Mouse (Mus musculus) CD8-positive naive resting alpha-beta T cell, adult 57 days (primary cell): ENCODE measurements around the gene Pex12. TPM values are rescaled to one million over a fixed set of nuclear protein-coding genes. Genes with fewer than 3 reads are reported as not detected.

Experiments
- total RNA-seq: library from RNA; stranded (reverse); gene quantifications from one replicate; pipeline ENCODE4 v1.2.4, GENCODE M21; 2023

Gene Pex12
- total RNA-seq, result 9.4 TPM

DNA sequence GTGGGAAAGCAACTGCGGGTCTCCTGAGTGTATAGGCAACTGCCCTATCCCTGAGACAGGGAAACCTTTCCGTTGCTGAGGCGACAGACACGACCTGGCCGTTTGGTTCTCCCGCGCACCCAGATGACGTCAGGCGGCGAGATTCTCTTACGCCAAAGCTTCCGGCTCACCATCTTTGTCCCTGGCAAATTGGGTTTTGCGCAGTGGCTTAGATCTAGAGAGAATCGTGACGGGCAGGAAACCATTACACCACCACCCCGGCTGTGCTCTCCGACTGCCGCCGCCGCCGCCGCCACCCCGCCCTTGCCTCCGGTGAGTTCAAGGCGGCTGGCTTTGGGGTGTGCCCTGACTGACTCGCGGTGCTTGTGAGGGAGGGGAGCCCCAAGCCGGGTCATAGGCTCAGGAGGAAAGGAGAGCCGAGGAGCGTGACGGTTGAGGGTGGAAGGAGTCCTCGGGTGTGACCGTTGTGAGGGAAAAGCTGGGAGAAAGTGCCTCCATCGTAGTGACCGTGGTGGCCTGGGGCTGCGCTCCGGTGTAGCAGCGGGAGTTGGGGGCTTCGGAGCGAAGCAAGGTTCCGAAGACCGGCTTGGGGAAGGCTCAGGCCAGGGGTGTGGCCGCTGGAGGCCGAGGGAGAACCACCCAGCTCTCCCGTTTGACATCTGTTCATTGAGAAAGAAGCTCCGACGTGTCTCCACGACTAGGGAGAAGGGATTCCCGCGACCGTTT lies at the start of gene Pex12:
TSS of gene Pex12 (minus strand) at position 61 of the 726 bp plus-strand sequence.

DNA sequence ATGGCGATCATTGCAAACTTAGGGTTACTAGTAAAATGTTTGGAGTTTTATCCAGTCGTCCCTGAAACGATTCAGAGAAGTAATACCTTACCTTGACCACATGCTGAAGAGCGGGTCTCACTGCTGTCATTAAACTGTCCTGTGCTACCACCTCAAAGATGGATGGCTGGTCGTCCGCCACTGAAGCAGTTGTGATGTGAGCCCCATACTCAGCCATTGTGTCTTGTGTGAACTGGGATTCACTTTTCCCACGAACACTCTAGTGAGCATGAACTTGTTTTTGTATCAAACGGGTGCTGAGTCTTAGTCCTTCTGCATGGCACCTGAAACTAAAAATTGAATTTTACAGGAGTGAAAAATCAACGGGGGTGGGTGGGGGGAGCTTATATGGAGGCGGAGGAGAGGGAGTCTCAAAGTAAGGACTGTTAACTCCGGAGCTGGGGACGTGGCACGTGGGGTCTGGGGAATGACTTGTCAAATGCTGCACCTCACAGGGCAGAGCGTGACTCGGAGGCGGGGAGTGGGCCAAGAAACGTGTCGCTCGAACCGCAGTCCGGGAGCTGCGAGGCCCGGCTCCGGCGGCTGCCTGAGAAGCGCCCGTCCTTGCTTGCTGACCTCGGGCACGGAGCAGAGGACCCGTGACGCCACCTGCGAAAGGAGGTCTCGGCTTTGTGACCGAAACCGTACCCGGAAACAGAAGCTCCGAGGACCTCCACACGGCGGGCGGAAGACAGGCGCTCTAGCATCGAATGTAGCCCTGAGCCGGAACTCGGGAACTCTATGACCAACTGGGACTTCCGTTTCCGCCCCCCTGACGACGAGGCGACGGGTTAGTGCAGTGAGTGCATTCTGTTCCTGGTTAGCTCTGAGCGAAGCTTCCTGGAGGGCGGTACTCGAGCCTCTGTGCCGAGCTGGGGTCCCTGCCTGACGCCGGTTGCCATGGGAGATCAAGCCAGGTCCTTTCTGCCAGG lies 3.9 kb downstream of the Pex12 start, which contains the start of gene Ap2b1:
TSS of gene Ap2b1 (plus strand) at position 800 of the 971 bp plus-strand sequence.

DNA sequence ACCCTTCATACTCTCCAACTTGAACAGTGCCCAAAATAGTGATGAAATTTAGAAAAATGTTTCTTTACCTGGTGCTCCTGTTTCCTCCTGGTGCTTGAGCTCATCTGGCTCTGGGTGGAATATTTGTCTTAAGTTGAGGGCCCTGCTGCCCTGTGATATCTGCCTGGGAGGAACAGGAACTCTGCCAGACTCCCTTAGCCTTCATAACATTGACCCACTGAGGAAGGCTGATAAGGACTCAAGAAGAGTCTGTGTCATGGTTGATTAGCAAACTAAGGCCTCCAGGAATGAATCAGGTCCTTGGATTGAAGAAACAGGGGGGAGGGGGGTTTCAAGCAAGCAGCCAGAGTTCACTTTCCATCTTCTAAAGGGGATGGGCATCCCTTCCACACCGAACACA lies 15.8 kb downstream of the Pex12 start, which contains the start of gene Slfn14:
TSS of gene Slfn14 (minus strand) at position 161 of the 400 bp plus-strand sequence.

Other genes starting within 250 kb of the Pex12 start
- 134 TPM for gene Slfn2, start 237.5 kb downstream of the Pex12 start, total RNA-seq
- 97.2 TPM for gene Slfn1, start 185.7 kb downstream of the Pex12 start, total RNA-seq
- gene Slfn4, start 127.4 kb downstream of the Pex12 start, total RNA-seq, result 1.4 TPM
- 4.6 TPM for gene Slfn3, start 111.3 kb downstream of the Pex12 start, total RNA-seq
- not detected for gene Slfn14, start 15.9 kb downstream of the Pex12 start, total RNA-seq
- gene Ap2b1, start 3.6 kb downstream of the Pex12 start, total RNA-seq, result 106 TPM
- 0.89 TPM for gene Rasl10b, start 106.6 kb upstream of the Pex12 start, total RNA-seq
- not detected for gene Gas2l2, start 126.9 kb upstream of the Pex12 start, total RNA-seq
- gene 1700020L24Rik, start 135.1 kb upstream of the Pex12 start, total RNA-seq, result not detected
- not detected for gene Mmp28, start 160.5 kb upstream of the Pex12 start, total RNA-seq
- gene Taf15, start 170.5 kb upstream of the Pex12 start, total RNA-seq, result 145 TPM
- not detected for gene Heatr9, start 219.6 kb upstream of the Pex12 start, total RNA-seq
- gene Ccl5, start 227.9 kb upstream of the Pex12 start, total RNA-seq, result 19.3 TPM